Mouse (Mus musculus): ENCODE results near the gene Zswim1. TPM values are rescaled to one million over a fixed set of nuclear protein-coding genes. Genes with fewer than 3 reads are reported as not detected.
"Not testable (repeated sequence)": the region's sequence is repeated elsewhere in the genome, so short reads cannot be mapped to it uniquely, and the experiment has no call there.

Gene Zswim1
- total RNA-seq, 4 experiments from 2014 or later = 22.2 to 25.1 (median 22.9) TPM

GRCm38 (mm10) chr2:164792400-164793190, 29.9 kb upstream of the Zswim1 start:
- DNase-seq (ENCODE audit: low spot score in 2 of 2) = no peak

GRCm38 (mm10) chr2:164793236-164793635, 29.2 kb upstream of the Zswim1 start:
- DNase-seq (ENCODE audit: low spot score in 2 of 2) = peak in 1 of 2 experiments; percentile 51

- no peak for DNase-seq (ENCODE audit: low spot score in 2 of 2)
These were observed 28.7 kb upstream of the Zswim1 start for GRCm38 (mm10) chr2:164793772-164794171.

- peak; percentile 80 to 86 for DNase-seq (ENCODE audit: low spot score in 2 of 2)
These were observed 28.2 kb upstream of the Zswim1 start for GRCm38 (mm10) chr2:164794293-164794692.

- DNase-seq (ENCODE audit: low spot score in 2 of 2) = no peak
These were observed 26.6 kb upstream of the Zswim1 start for GRCm38 (mm10) chr2:164795868-164796267.

GRCm38 (mm10) chr2:164798554-164798953, 23.9 kb upstream of the Zswim1 start:
- not testable (repeated sequence) for DNase-seq (ENCODE audit: low spot score in 2 of 2)

- no peak for DNase-seq (ENCODE audit: low spot score in 2 of 2)
These were observed 22.1 kb upstream of the Zswim1 start for GRCm38 (mm10) chr2:164800252-164801004.

GRCm38 (mm10) chr2:164803201-164803920, 19.1 kb upstream of the Zswim1 start:
- no peak for DNase-seq (ENCODE audit: low spot score in 2 of 2)

GRCm38 (mm10) chr2:164803921-164804313, 18.6 kb upstream of the Zswim1 start:
- DNase-seq (ENCODE audit: low spot score in 2 of 2) = no peak

- DNase-seq (ENCODE audit: low spot score in 2 of 2) = peak; percentile 98 to 99
These were observed 17.8 kb upstream of the Zswim1 start, which contains the start of the genes Acot8 and Zswim3 for GRCm38 (mm10) chr2:164804533-164805331. Gene Acot8, minus strand, starts transcription at chr2:164804882. Gene Zswim3, plus strand, starts transcription at chr2:164805098.

GRCm38 (mm10) chr2:164805332-164805718, 17.2 kb upstream of the Zswim1 start:
- DNase-seq (ENCODE audit: low spot score in 2 of 2) = no peak

GRCm38 (mm10) chr2:164806614-164807013, 15.9 kb upstream of the Zswim1 start:
- DNase-seq (ENCODE audit: low spot score in 2 of 2) = no peak

- no peak for DNase-seq (ENCODE audit: low spot score in 2 of 2)
These were observed 8.9 kb upstream of the Zswim1 start for GRCm38 (mm10) chr2:164813557-164813956.

- DNase-seq (ENCODE audit: low spot score in 2 of 2) = no peak
These were observed 7.1 kb upstream of the Zswim1 start for GRCm38 (mm10) chr2:164815348-164815747.

- no peak for DNase-seq (ENCODE audit: low spot score in 2 of 2)
These were observed 6.7 kb upstream of the Zswim1 start for GRCm38 (mm10) chr2:164815821-164816220.

GRCm38 (mm10) chr2:164817206-164817605, 5.3 kb upstream of the Zswim1 start:
- no peak for DNase-seq (ENCODE audit: low spot score in 2 of 2)

- DNase-seq (ENCODE audit: low spot score in 2 of 2) = no peak
These were observed 4.8 kb upstream of the Zswim1 start for GRCm38 (mm10) chr2:164817703-164818102.

GRCm38 (mm10) chr2:164821060-164821459, 1.4 kb upstream of the Zswim1 start:
- DNase-seq (ENCODE audit: low spot score in 2 of 2) = no peak

- no peak for DNase-seq (ENCODE audit: low spot score in 2 of 2)
These were observed 697 bp downstream of the Zswim1 start for GRCm38 (mm10) chr2:164823181-164823585.

GRCm38 (mm10) chr2:164823969-164824368, 1.5 kb downstream of the Zswim1 start:
- no peak for DNase-seq (ENCODE audit: low spot score in 2 of 2)

- DNase-seq (ENCODE audit: low spot score in 2 of 2) = no peak
These were observed 3.0 kb downstream of the Zswim1 start for GRCm38 (mm10) chr2:164825521-164825920.
